Mouse (Mus musculus) common myeloid progenitor, adult 5-6 weeks (primary cell): ENCODE results near the gene Eif3c. TPM values are rescaled to one million over a fixed set of nuclear protein-coding genes. Genes with fewer than 3 reads are reported as not detected.

Experiments
- ATAC-seq: replicated peaks from 2 replicates; pipeline ENCODE4 v1.8.0; 2016; ENCODE audit warnings: low read depth, mild to moderate bottlenecking, moderate TSS enrichment, inconsistent platforms; ENCODE audit not compliant: poor library complexity, severe bottlenecking
- total RNA-seq: library from RNA; stranded (forward); fragments of 200-1000, 187-1606 nt; gene quantifications from 2 replicates; pipeline ENCODE4 v1.2.3, GENCODE M21; 2017

The Eif3c gene
- total RNA-seq, 1 experiment from 2014 or later = 257 TPM

GRCm38 (mm10) chr7:126565693-126566092 is 518 bp downstream of the Eif3c start:
- peak; percentile 10; the same call in 1 of the 2 replicates for ATAC-seq

DNA sequence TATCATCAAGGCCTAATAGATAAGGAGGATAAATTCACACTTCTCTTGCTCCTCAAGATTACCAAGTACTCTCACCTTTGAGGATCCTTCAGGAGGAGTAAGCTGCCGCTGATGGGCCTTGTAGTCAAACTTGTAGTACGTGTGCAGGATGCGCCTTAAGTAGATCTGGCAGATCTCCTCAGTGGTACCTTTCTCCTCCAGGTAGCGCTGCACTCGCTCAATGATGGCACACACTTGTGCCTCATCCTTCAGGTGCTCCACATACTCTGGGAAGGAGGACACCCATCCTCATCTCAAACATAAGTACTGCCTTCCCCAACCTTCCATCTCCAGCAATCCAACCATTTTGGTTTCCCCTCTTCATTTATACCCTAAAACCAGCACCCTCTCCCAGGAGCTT is 9.6 kb downstream of the Eif3c start:
- no peak for ATAC-seq

GRCm38 (mm10) chr7:126554796-126555195 is 11.4 kb downstream of the Eif3c start:
- no peak for ATAC-seq

DNA sequence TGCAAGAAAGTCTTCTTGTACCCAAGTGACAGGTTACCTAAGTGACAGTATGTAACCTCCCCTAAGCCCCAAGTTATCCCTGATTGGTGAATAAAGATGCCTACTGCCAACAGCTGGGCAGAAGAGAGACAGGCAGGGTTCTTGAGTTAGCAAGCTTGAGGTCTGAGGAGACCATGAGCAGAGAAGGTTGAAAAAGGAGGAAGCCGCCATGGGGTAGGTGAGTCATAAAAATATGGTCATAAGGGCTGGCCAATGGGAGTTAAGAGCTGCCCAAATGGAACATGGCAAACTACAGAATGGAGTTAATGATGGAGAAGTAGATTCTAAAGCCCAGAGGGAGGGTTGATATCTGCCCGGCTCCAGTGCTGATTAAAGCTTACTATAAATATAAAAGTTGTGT is 20.6 kb downstream of the Eif3c start:
- no peak for ATAC-seq

- no peak for ATAC-seq
Observed at GRCm38 (mm10) chr7:126541661-126542060, 24.6 kb downstream of the Eif3c start.

GRCm38 (mm10) chr7:126537820-126538585 is 28.2 kb downstream of the Eif3c start:
- 0 out of 2 replicates have a peak, but pooled peaks have one; percentile 36 for ATAC-seq

GRCm38 (mm10) chr7:126536466-126536865 is 29.7 kb downstream of the Eif3c start:
- ATAC-seq = no peak

- ATAC-seq = peak; percentile 71
Observed at GRCm38 (mm10) chr7:126535766-126536165, 30.4 kb downstream of the Eif3c start.

DNA sequence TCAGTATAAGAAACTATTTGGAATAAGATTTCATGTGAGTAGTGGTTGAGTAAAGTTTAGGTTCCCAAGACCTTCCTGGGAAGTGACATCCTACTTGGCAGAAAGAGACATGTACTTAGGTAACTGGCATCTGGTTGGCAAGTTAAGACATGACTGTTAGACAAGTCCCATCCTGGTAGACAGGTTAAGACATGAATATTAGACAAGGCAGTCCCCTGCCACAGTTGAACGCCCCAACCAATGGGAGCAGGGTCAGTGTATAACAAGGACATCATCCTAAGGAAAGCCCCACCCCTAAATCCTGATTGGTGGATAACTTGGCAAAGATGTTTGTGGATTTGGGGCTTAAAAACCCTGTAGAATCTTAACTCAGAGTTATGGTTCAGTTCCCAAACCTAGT is 32.8 kb downstream of the Eif3c start:
- ATAC-seq = no peak

GRCm38 (mm10) chr7:126528166-126528577 is 38.0 kb downstream of the Eif3c start:
- peak; percentile 76 for ATAC-seq

DNA sequence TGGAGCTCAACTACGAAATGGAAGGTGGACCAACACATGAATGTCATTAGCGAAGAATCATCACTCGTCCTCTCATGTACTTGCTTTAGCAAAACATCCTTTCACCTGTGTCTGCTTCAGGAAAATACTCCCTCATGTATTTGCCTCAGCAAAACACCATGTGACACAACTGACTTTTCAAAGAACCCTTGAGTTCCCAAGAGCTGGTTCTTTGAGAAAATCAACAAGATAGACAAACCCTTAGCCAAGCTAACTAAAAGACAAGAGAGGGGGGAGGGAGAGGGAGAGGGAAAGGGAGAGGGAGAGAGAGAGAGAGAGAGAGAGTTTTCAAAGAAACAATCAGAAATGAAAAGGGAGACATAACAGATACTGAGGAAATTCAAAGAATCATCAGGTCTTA is 42.9 kb downstream of the Eif3c start:
- no peak for ATAC-seq

- ATAC-seq = no peak
Observed at GRCm38 (mm10) chr7:126519513-126519912, 46.7 kb downstream of the Eif3c start.

- no peak for ATAC-seq
Observed at GRCm38 (mm10) chr7:126518261-126518941, 47.8 kb downstream of the Eif3c start.

DNA sequence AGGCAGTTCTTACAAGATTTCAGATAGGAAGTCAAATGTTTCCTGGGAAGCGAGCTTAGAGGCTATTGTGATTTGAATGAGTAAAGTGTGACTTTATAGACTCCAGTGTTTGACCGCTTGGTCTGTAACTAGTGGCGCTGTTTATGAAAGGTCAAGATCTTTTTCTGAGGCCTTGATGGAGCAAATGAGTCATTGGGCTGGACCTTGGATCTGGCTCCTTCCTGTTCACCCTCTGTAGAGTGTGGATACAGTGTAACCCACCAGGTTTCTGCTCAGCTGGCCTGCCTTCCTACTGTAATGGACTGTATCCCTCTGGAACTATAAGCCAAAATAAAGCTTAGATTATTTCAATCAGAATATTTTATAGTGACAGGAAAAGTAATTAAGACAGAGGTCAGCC is 54.9 kb downstream of the Eif3c start:
- ATAC-seq = no peak

DNA sequence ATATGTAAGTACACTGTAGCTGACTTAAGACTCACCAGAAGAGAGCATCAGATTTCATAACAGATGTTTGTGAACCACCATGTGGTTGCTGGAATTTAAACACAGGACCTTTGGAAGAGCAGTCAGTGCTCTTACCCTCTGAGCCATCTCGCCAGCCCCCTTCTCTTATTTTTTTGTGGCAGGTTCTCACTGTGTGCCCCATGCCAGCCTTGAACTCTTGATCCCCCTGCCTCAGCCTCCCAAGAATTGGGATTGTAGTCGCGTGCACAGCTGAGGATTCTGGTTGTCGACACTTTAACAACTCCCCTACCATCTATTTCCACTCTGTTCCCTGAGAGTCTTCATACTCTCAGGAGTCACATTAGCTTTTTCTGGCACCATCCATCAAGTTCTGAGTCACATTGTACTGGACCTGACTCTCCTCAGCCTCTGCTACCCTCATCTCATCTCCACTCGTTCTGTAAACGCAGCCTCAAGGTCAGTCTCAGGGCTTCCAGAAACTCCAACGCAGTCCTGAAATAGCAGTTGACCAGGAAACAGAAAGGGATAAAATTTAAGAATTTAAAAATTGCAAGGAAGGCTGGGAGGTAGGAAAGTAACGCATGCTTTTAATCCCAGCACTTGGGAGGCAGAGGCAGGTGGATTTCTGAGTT is 59.0 kb downstream of the Eif3c start:
- no peak for ATAC-seq

DNA sequence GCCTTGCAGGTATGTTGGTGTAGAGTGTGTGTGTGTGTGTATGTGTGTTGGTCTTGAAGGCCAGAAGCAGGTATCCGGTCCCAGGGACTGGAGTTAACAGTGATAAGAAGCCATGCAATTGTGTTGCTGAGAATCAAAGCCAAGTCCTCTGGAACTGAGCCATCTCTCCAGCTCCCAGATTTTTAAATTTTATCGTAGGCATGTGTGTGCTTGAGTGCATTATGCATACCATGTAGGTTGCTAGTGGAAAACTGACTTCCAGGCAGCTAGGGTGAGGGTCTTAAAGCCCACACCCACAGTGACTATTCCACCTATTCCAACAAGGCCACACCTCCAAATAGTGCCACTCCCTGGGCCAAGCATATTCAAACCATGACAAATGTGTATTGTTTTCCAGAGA is 61.3 kb downstream of the Eif3c start:
- ATAC-seq = no peak

DNA sequence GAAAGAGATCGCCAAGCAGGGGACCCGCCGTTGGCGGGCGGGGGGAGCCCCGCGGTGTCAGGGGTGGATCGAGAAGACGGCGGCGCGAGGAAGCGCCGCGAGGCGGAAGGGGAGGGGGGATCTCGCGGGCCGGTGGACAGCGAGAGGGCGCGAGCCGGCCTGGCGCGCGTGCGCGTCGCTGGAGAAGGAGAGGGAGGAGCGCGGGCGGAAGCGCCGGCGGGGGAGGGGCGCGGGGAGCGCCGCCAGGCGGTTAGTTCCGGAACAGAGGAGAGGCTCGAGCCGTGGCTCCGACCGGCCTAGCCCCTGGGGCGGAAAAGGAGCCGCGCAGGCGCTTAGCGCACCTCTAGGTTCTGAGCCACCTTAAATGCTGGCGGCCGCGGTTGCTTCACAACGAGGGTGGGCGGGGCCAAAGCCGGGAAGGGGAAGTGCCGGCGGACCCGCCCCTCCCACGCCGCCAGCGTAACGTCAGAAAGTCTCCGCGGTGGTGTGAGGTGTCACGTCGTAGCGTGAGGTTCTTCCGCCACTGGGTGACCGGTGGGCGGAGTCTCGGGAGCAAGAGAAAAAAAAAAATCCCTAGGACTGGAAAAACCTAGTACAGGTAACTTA is 62.8 kb downstream of the Eif3c start, which contains the start of gene Atxn2l:
TSS of gene Atxn2l (minus strand) at position 165 of the 606 bp plus-strand sequence.
- peak; percentile 75 for ATAC-seq

DNA sequence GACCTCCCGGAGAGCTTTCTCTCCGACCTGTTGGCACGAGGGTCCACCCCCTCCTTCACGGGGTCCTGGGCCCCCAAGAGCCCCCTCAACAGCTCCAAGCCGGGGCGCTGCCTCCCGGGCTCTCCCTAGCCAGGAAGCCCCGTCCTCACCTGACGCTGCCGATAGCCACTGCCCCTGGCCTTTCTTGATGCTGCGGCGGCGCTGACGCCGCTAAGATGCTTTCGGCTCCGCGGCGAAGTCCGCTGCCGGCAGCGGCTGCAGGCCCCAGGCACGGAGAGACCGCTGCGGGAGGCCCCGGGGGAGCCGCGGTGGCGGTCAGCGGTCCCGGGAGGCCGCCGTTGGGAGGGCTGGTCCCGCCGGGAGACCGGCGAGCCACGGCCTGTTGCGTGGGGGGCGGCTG is 63.5 kb downstream of the Eif3c start:
- no peak for ATAC-seq

- peak; percentile 76 for ATAC-seq
Observed at GRCm38 (mm10) chr7:126502023-126502741, 64.0 kb downstream of the Eif3c start.

DNA sequence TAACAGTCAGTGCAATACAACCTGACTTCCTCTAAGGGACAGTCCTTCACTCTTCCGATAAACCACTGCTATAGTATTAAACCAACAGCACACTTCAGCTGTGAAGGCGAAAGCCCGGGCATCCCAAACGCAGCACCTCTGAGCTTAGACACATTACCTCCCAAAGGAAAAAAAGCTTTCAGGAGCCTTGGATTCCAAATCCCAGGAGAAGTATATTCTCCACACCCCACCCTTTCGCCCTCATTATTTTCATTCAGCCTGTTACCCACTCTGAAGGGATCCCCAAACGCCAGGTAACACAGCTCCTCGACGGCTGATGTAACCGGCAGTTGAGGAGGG is 64.6 kb downstream of the Eif3c start:
- no peak for ATAC-seq
